Mouse (Mus musculus) kidney, postnatal 0 days (tissue): ENCODE measurements around the gene Grk3. TPM values are rescaled to one million over a fixed set of nuclear protein-coding genes. Genes with fewer than 3 reads are reported as not detected.

Source experiments
- ATAC-seq: fragments of 200-750 bp; cut with Nextera tagmentation; replicated peaks from 2 replicates; pipeline ENCODE4 v1.8.0; 2017; ENCODE audit warnings: low read depth, moderate number of reproducible peaks, moderate TSS enrichment, moderate library complexity; ENCODE audit not compliant: low FRiP score
- DNase-seq: peaks from one replicate; pipeline ENCODE4 v3.0.0-alpha.2; 2016; ENCODE audit warnings: low spot score
- H3K27ac ChIP-seq: fragments of 300-500 bp; sonication (generic); 2 replicates; pipeline ENCODE4 v1.5.1; 2014; ENCODE audit warnings: mild to moderate bottlenecking
- H3K27me3 ChIP-seq: fragments of 300-500 bp; sonication (generic); 2 replicates; pipeline ENCODE4 v1.6.1; 2014; ENCODE audit warnings: low read length, mixed read lengths; ENCODE audit not compliant: insufficient read depth
- H3K36me3 ChIP-seq: fragments of 300-500 bp; sonication (generic); 2 replicates; pipeline ENCODE4 v1.6.1; 2014; ENCODE audit warnings: low read length, mixed read lengths; ENCODE audit not compliant: insufficient read depth
- H3K4me1 ChIP-seq: fragments of 300-500 bp; sonication (generic); replicated peaks from 2 replicates; pipeline ENCODE4 v1.6.1; 2014; ENCODE audit warnings: antibody characterized with exemption, low read length, mixed read lengths; ENCODE audit not compliant: insufficient read depth
- H3K4me2 ChIP-seq: fragments of 300-500 bp; sonication (generic); 2 replicates; pipeline ENCODE4 v1.6.1; 2014; ENCODE audit warnings: mild to moderate bottlenecking, low read length, moderate library complexity, mixed read lengths
- H3K4me3 ChIP-seq: fragments of 300-500 bp; sonication (generic); replicated peaks from 2 replicates; pipeline ENCODE4 v1.5.1; 2014; ENCODE audit warnings: low read depth, low read length
- H3K9ac ChIP-seq: fragments of 300-500 bp; sonication (generic); 2 replicates; pipeline ENCODE4 v1.6.1; 2014; ENCODE audit warnings: low read depth, low read length
- H3K9me3 ChIP-seq: fragments of 300-500 bp; sonication (generic); replicated peaks from 2 replicates; pipeline ENCODE4 v1.6.1; 2016; ENCODE audit warnings: low read length, inconsistent platforms, mixed read lengths
- CTCF ChIP-seq: IDR thresholded peaks from 2 replicates; pipeline ENCODE4 v1.5.1; 2016; ENCODE audit warnings: antibody characterized with exemption, low read depth, mild to moderate bottlenecking, moderate library complexity
- WGBS: fragments of 180-500 bp; shearing (Covaris S2); extraction: QIAGEN DNeasy Blood & Tissue Kit; methylation state at CpG from one replicate; pipeline ENCODE4 v1.1.7; 2014; 5-methylcytosine and 5-hydroxymethylcytosine counted together
- polyA plus RNA-seq: library from polyadenylated mRNA; unstranded; fragments of >200 nt; fragmentation: Nextera tagmentation; extraction: Ambion mirVana; gene quantifications from 2 replicates; pipeline ENCODE4 v1.2.1, GENCODE M21; 2015

The Grk3 gene
- polyA plus RNA-seq, 1 experiment from 2014 or later = 4.4 TPM

DNA sequence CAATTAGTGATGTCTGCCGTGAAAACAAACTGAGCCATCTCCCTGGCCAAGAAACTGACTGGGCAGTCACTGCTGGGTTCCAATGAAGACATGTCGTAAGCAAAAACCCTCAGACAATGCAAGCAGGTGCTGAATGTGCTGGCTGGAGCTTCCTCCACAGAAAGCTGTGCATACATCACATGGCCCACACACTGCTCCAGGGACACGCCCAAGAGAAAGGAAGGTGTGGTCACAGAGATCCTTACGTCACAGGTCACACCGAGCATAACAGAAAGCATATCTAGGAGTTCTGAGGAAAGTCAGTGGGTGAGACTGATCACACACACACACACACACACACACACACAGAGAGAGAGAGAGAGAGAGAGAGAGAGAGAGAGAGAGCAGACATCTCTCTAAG, 147.0 kb downstream of the Grk3 start:
- no peaks in the 10 kb centered on the region for H3K4me1 ChIP-seq
- WGBS = 81% methylated on average over 5 of the region's 5 CpGs
- TF ChIP-seq CTCF = no peak
- no peaks in the 10 kb centered on the region for H3K9me3 ChIP-seq
- no peaks in the 10 kb centered on the region for H3K27me3 ChIP-seq
- no peaks in the 10 kb centered on the region for H3K36me3 ChIP-seq
- no peak overlapping the region for H3K27ac ChIP-seq
- H3K9ac ChIP-seq = no peak overlapping the region
- no peak for DNase-seq
- no peak overlapping the region for H3K4me2 ChIP-seq
- H3K4me3 ChIP-seq = no peak overlapping the region
- ATAC-seq = no peak

- Histone ChIP-seq H3K36me3 (no peaks in the 10 kb centered on the region), H3K4me2 (no peak overlapping the region), H3K9me3 (no peaks in the 10 kb centered on the region), H3K27ac (no peak overlapping the region), H3K9ac (no peak overlapping the region), H3K4me1 (no peaks in the 10 kb centered on the region), H3K27me3 (no peaks in the 10 kb centered on the region), H3K4me3 (no peak overlapping the region)
- no peak for ATAC-seq
- WGBS = 48% methylated on average over 4 of the region's 4 CpGs
- TF ChIP-seq CTCF = peak; percentile 70
- no peak for DNase-seq
Measured at GRCm38 (mm10) chr5:112864719-112865367, 150.7 kb downstream of the Grk3 start.

Other genes with a start within 250 kb of the Grk3 start
- 0.08 and 0.13 TPM in 2 replicates for gene Myo18b, start 119.4 kb downstream of the Grk3 start, polyA plus RNA-seq
- gene Crybb2, start 54.3 kb upstream of the Grk3 start, polyA plus RNA-seq = not detected in 2 replicates
- gene Crybb3, start 65.8 kb upstream of the Grk3 start, polyA plus RNA-seq = 0.71 and 1.1 TPM in 2 replicates
- 4.8 and 5.0 TPM in 2 replicates for gene 2900026A02Rik, start 205.4 kb upstream of the Grk3 start, polyA plus RNA-seq
- gene Tmem211, start 211.1 kb upstream of the Grk3 start, polyA plus RNA-seq = 0.12 and 0.22 TPM in 2 replicates